Mouse (Mus musculus) lung, embryonic 14.5 days (tissue): ENCODE data around the gene Gigyf1. TPM values are rescaled to one million over a fixed set of nuclear protein-coding genes. Genes with fewer than 3 reads are reported as not detected.
A peak's percentile ranks its signal among the peaks of the same experiment; 100 is the strongest.

Experiments
- ATAC-seq: fragments of 200-750 bp; cut with Nextera tagmentation; 2 replicates; pipeline ENCODE4 v1.8.0; 2017; ENCODE audit warnings: mild to moderate bottlenecking, moderate TSS enrichment, moderate library complexity; ENCODE audit not compliant: insufficient read depth
- DNase-seq: peaks from one replicate; pipeline ENCODE4 v3.0.0-alpha.2; 2015
- H3K27ac ChIP-seq: fragments of 300-500 bp; sonication (generic); 2 replicates; pipeline ENCODE4 v1.5.1; 2014; ENCODE audit warnings: low read depth, mild to moderate bottlenecking, moderate library complexity
- H3K27me3 ChIP-seq: fragments of 300-500 bp; sonication (generic); 2 replicates; pipeline ENCODE4 v1.6.1; 2014; ENCODE audit warnings: low read length, control low read depth; ENCODE audit not compliant: insufficient read depth
- H3K36me3 ChIP-seq: fragments of 300-500 bp; sonication (generic); 2 replicates; pipeline ENCODE4 v1.6.1; 2014; ENCODE audit warnings: control low read depth; ENCODE audit not compliant: insufficient read depth
- H3K4me1 ChIP-seq: fragments of 300-500 bp; sonication (generic); 2 replicates; pipeline ENCODE4 v1.6.1; 2014; ENCODE audit warnings: antibody characterized with exemption, control low read depth; ENCODE audit not compliant: insufficient read depth
- H3K4me2 ChIP-seq: fragments of 300-500 bp; sonication (generic); 2 replicates; pipeline ENCODE4 v1.6.1; 2014; ENCODE audit warnings: mild to moderate bottlenecking
- H3K4me3 ChIP-seq: fragments of 300-500 bp; sonication (generic); 2 replicates; pipeline ENCODE4 v1.5.1; 2014; ENCODE audit warnings: low read depth, low read length
- H3K9ac ChIP-seq: fragments of 300-500 bp; sonication (generic); 2 replicates; pipeline ENCODE4 v1.6.1; 2014
- H3K9me3 ChIP-seq: fragments of 300-500 bp; sonication (generic); 2 replicates; pipeline ENCODE4 v1.6.1; 2016; ENCODE audit warnings: low read depth, low read length, control low read depth
- CTCF ChIP-seq: IDR thresholded peaks from 2 replicates; pipeline ENCODE4 v1.5.1; 2016; ENCODE audit warnings: antibody characterized with exemption, low read depth
- WGBS: fragments of 180-500 bp; shearing (Covaris S2); extraction: QIAGEN DNeasy Blood & Tissue Kit; methylation state at CpG from one replicate; pipeline ENCODE4 v1.1.7; 2014; 5-methylcytosine and 5-hydroxymethylcytosine counted together
- polyA plus RNA-seq: library from polyadenylated mRNA; unstranded; fragments of >200 nt; fragmentation: Nextera tagmentation; extraction: Ambion mirVana; gene quantifications from 2 replicates; pipeline ENCODE4 v1.2.1, GENCODE M21; 2014

Gigyf1 gene
- polyA plus RNA-seq, 1 experiment from 2014 or later = 11.1 TPM

GRCm38 (mm10) chr5:137504041-137504440 lies 14.3 kb upstream of the Gigyf1 start:
- Histone ChIP-seq H3K4me2 (no peak overlapping the region), H3K4me1 (peaks cover 5% of the 10 kb centered on the region; the same call in 1 of the 2 replicates), H3K27me3 (no peaks in the 10 kb centered on the region), H3K4me3 (no peak overlapping the region), H3K9ac (no peak overlapping the region), H3K27ac (no peak overlapping the region), H3K9me3 (no peaks in the 10 kb centered on the region), H3K36me3 (peaks cover 12% of the 10 kb centered on the region)
- 69% methylated on average over 6 of the region's 6 CpGs for WGBS
- peak; percentile 35 for TF ChIP-seq CTCF
- ATAC-seq (no peak), DNase-seq (no peak)

- TF ChIP-seq CTCF = no peak
Measured at GRCm38 (mm10) chr5:137510014-137510501, 8.3 kb upstream of the Gigyf1 start.

GRCm38 (mm10) chr5:137510573-137511390 lies 7.6 kb upstream of the Gigyf1 start:
- Histone ChIP-seq H3K9me3 (no peaks in the 10 kb centered on the region), H3K27ac (peak overlapping the region; percentile 84), H3K9ac (peak overlapping the region; percentile 98), H3K4me1 (0 out of 2 replicates have a peak, but pooled peaks cover 10% of the 10 kb centered on the region), H3K4me2 (peak overlapping the region; percentile 89), H3K36me3 (peaks cover 8% of the 10 kb centered on the region), H3K4me3 (peak overlapping the region; percentile 95), H3K27me3 (no peaks in the 10 kb centered on the region)
- no peak for TF ChIP-seq CTCF
- ATAC-seq (peak; percentile 50; the same call in 1 of the 2 replicates), DNase-seq (peak; percentile 36)
- 1% methylated on average over 47 of the region's 83 CpGs for WGBS

More at GRCm38 (mm10) chr5:137510014-137510501, 8.3 kb upstream of the Gigyf1 start:
- H3K4me1 ChIP-seq = 0 out of 2 replicates have a peak, but pooled peaks cover 10% of the 10 kb centered on the region
- H3K4me3 ChIP-seq = peak overlapping the region; percentile 95
- H3K4me2 ChIP-seq = peak overlapping the region; percentile 89
- H3K9ac ChIP-seq = peak overlapping the region; percentile 98
- peaks cover 8% of the 10 kb centered on the region for H3K36me3 ChIP-seq
- 2% methylated on average over 41 of the region's 52 CpGs for WGBS
- H3K27ac ChIP-seq = peak overlapping the region; percentile 84
- ATAC-seq = peak; percentile 72
- H3K27me3 ChIP-seq = no peaks in the 10 kb centered on the region
- DNase-seq = peak; percentile 84
- no peaks in the 10 kb centered on the region for H3K9me3 ChIP-seq

GRCm38 (mm10) chr5:137511706-137512105 lies 6.6 kb upstream of the Gigyf1 start:
- Histone ChIP-seq H3K9me3 (no peaks in the 10 kb centered on the region), H3K4me1 (0 out of 2 replicates have a peak, but pooled peaks cover 10% of the 10 kb centered on the region), H3K4me3 (peak overlapping the region; percentile 95), H3K27ac (no peak overlapping the region), H3K27me3 (no peaks in the 10 kb centered on the region), H3K36me3 (peaks cover 8% of the 10 kb centered on the region), H3K4me2 (peak overlapping the region; percentile 89), H3K9ac (peak overlapping the region; percentile 98; the same call in 1 of the 2 replicates)
- ATAC-seq = no peak
- no peak for TF ChIP-seq CTCF
- 59% methylated on average over 3 of the region's 3 CpGs for WGBS
- DNase-seq = no peak

GRCm38 (mm10) chr5:137512847-137513794 lies 5.2 kb upstream of the Gigyf1 start:
- peak; percentile 74 for TF ChIP-seq CTCF
- Histone ChIP-seq H3K27ac (no peak overlapping the region), H3K27me3 (no peaks in the 10 kb centered on the region), H3K9ac (no peak overlapping the region; the same call in 1 of the 2 replicates), H3K4me1 (0 out of 2 replicates have a peak, but pooled peaks cover 10% of the 10 kb centered on the region), H3K4me2 (0 out of 2 replicates have a peak overlapping the region, but pooled peaks have one; percentile 3), H3K4me3 (no peak overlapping the region), H3K9me3 (no peaks in the 10 kb centered on the region), H3K36me3 (peaks cover 17% of the 10 kb centered on the region)
- DNase-seq (peak; percentile 64), ATAC-seq (no peak)
- 77% methylated on average over 11 of the region's 11 CpGs for WGBS

- 0 out of 2 replicates have a peak, but pooled peaks cover 10% of the 10 kb centered on the region for H3K4me1 ChIP-seq
- WGBS = 80% methylated on average over 12 of the region's 12 CpGs
Measured at GRCm38 (mm10) chr5:137513951-137514721, 4.2 kb upstream of the Gigyf1 start.

More at GRCm38 (mm10) chr5:137513951-137514721, 4.2 kb upstream of the Gigyf1 start:
- no peak overlapping the region for H3K9ac ChIP-seq
- H3K9me3 ChIP-seq = no peaks in the 10 kb centered on the region
- H3K27me3 ChIP-seq = no peaks in the 10 kb centered on the region
- no peak overlapping the region for H3K4me2 ChIP-seq
- H3K4me3 ChIP-seq = no peak overlapping the region
- DNase-seq (no peak), ATAC-seq (no peak)
- H3K36me3 ChIP-seq = peaks cover 27% of the 10 kb centered on the region
- no peak for TF ChIP-seq CTCF
- H3K27ac ChIP-seq = no peak overlapping the region
